Mouse (Mus musculus): ENCODE measurements around the gene Orc3. TPM values are rescaled to one million over a fixed set of nuclear protein-coding genes. Genes with fewer than 3 reads are reported as not detected.
"Not testable (repeated sequence)": the region's sequence is repeated elsewhere in the genome, so short reads cannot be mapped to it uniquely, and the experiment has no call there.

Orc3 gene
- polyA plus RNA-seq, 1 experiment from 2014 or later, result 36.8 TPM

- Histone ChIP-seq H3K4me1 (ENCODE audit: control insufficient read depth, low read depth, low read length) (peaks cover 16% of the 10 kb centered on the region), H3K36me3 (ENCODE audit: control insufficient read depth, insufficient read depth) (peaks cover 5% of the 10 kb centered on the region; the same call in 1 of the 2 replicates), H3K4me3 (ENCODE audit: low read depth, low read length) (peak overlapping the region; percentile 92), H3K4me2 (ENCODE audit: low read depth, low read length) (peak overlapping the region; percentile 76), H3K27ac (ENCODE audit: low read length) (no peak overlapping the region; the same call in 1 of the 2 replicates), H3K27me3 (ENCODE audit: control insufficient read depth, insufficient read depth, low read depth, low read length) (no peaks in the 10 kb centered on the region), H3K9me3 (replicated peaks; ENCODE audit: control insufficient read depth, low read length) (no peaks in the 10 kb centered on the region), H3K9ac (ENCODE audit: low read depth, low read length) (peak overlapping the region; percentile 92)
- WGBS (ENCODE audit: insufficient replicate concordance), result 50% methylated on average over 6 of the region's 6 CpGs
- no peak for ATAC-seq (ENCODE audit: low read depth)
Observed at GRCm38 (mm10) chr4:34613571-34614145, 1.1 kb downstream of the Orc3 start.

GRCm38 (mm10) chr4:34606658-34607057 lies 8.1 kb downstream of the Orc3 start:
- 85% methylated on average over 10 of the region's 10 CpGs for WGBS (ENCODE audit: insufficient replicate concordance)
- no peak overlapping the region for H3K4me2 ChIP-seq (ENCODE audit: low read depth, low read length)
- no peaks in the 10 kb centered on the region for H3K9me3 ChIP-seq (replicated peaks; ENCODE audit: control insufficient read depth, low read length)
- H3K4me3 ChIP-seq (ENCODE audit: low read depth, low read length), result no peak overlapping the region
- peaks cover 14% of the 10 kb centered on the region for H3K36me3 ChIP-seq (ENCODE audit: control insufficient read depth, insufficient read depth)
- H3K4me1 ChIP-seq (ENCODE audit: control insufficient read depth, low read depth, low read length), result no peaks in the 10 kb centered on the region
- H3K27me3 ChIP-seq (ENCODE audit: control insufficient read depth, insufficient read depth, low read depth, low read length), result no peaks in the 10 kb centered on the region
- ATAC-seq (ENCODE audit: low read depth), result no peak
- no peak overlapping the region for H3K9ac ChIP-seq (ENCODE audit: low read depth, low read length)
- H3K27ac ChIP-seq (ENCODE audit: low read length), result no peak overlapping the region

GRCm38 (mm10) chr4:34603123-34603522 lies 11.6 kb downstream of the Orc3 start:
- WGBS (ENCODE audit: insufficient replicate concordance), result 92% methylated on average over 6 of the region's 6 CpGs
- no peak for ATAC-seq (ENCODE audit: low read depth)
- no peaks in the 10 kb centered on the region for H3K4me1 ChIP-seq (ENCODE audit: control insufficient read depth, low read depth, low read length)
- no peak overlapping the region for H3K9ac ChIP-seq (ENCODE audit: low read depth, low read length)
- H3K9me3 ChIP-seq (replicated peaks; ENCODE audit: control insufficient read depth, low read length), result no peaks in the 10 kb centered on the region
- no peak overlapping the region for H3K27ac ChIP-seq (ENCODE audit: low read length)
- H3K27me3 ChIP-seq (ENCODE audit: control insufficient read depth, insufficient read depth, low read depth, low read length), result no peaks in the 10 kb centered on the region
- no peak overlapping the region for H3K4me3 ChIP-seq (ENCODE audit: low read depth, low read length)
- H3K36me3 ChIP-seq (ENCODE audit: control insufficient read depth, insufficient read depth), result peaks cover 25% of the 10 kb centered on the region
- H3K4me2 ChIP-seq (ENCODE audit: low read depth, low read length), result no peak overlapping the region

- Histone ChIP-seq H3K9me3 (replicated peaks; ENCODE audit: control insufficient read depth, low read length) (no peaks in the 10 kb centered on the region), H3K36me3 (ENCODE audit: control insufficient read depth, insufficient read depth) (peaks cover 21% of the 10 kb centered on the region), H3K4me3 (ENCODE audit: low read depth, low read length) (no peak overlapping the region), H3K4me1 (ENCODE audit: control insufficient read depth, low read depth, low read length) (no peaks in the 10 kb centered on the region), H3K27me3 (ENCODE audit: control insufficient read depth, insufficient read depth, low read depth, low read length) (no peaks in the 10 kb centered on the region), H3K27ac (ENCODE audit: low read length) (no peak overlapping the region), H3K4me2 (ENCODE audit: low read depth, low read length) (no peak overlapping the region), H3K9ac (ENCODE audit: low read depth, low read length) (no peak overlapping the region)
- 79% methylated on average over 7 of the region's 7 CpGs for WGBS (ENCODE audit: insufficient replicate concordance)
- no peak for ATAC-seq (ENCODE audit: low read depth)
Observed at GRCm38 (mm10) chr4:34584871-34585607, 29.7 kb downstream of the Orc3 start.

- H3K9me3 ChIP-seq (replicated peaks; ENCODE audit: control insufficient read depth, low read length), result no peaks in the 10 kb centered on the region
- ATAC-seq (ENCODE audit: low read depth), result no peak
- no peaks in the 10 kb centered on the region for H3K27me3 ChIP-seq (ENCODE audit: control insufficient read depth, insufficient read depth, low read depth, low read length)
- WGBS (ENCODE audit: insufficient replicate concordance), result 88% methylated on average over 3 of the region's 3 CpGs
- H3K36me3 ChIP-seq (ENCODE audit: control insufficient read depth, insufficient read depth), result peaks cover 32% of the 10 kb centered on the region
- no peak overlapping the region for H3K4me3 ChIP-seq (ENCODE audit: low read depth, low read length)
- H3K27ac ChIP-seq (ENCODE audit: low read length), result no peak overlapping the region
- H3K9ac ChIP-seq (ENCODE audit: low read depth, low read length), result no peak overlapping the region
- no peak overlapping the region for H3K4me2 ChIP-seq (ENCODE audit: low read depth, low read length)
- H3K4me1 ChIP-seq (ENCODE audit: control insufficient read depth, low read depth, low read length), result no peaks in the 10 kb centered on the region
Observed at GRCm38 (mm10) chr4:34583427-34583826, 31.3 kb downstream of the Orc3 start.

GRCm38 (mm10) chr4:34582476-34582875 lies 32.3 kb downstream of the Orc3 start:
- 65% methylated on average over 5 of the region's 5 CpGs for WGBS (ENCODE audit: insufficient replicate concordance)
- peaks cover 34% of the 10 kb centered on the region for H3K36me3 ChIP-seq (ENCODE audit: control insufficient read depth, insufficient read depth)
- no peaks in the 10 kb centered on the region for H3K27me3 ChIP-seq (ENCODE audit: control insufficient read depth, insufficient read depth, low read depth, low read length)
- no peak overlapping the region for H3K27ac ChIP-seq (ENCODE audit: low read length)
- no peaks in the 10 kb centered on the region for H3K4me1 ChIP-seq (ENCODE audit: control insufficient read depth, low read depth, low read length)
- ATAC-seq (ENCODE audit: low read depth), result no peak
- H3K9me3 ChIP-seq (replicated peaks; ENCODE audit: control insufficient read depth, low read length), result no peaks in the 10 kb centered on the region
- no peak overlapping the region for H3K4me3 ChIP-seq (ENCODE audit: low read depth, low read length)
- H3K4me2 ChIP-seq (ENCODE audit: low read depth, low read length), result no peak overlapping the region
- no peak overlapping the region for H3K9ac ChIP-seq (ENCODE audit: low read depth, low read length)

GRCm38 (mm10) chr4:34581990-34582389 lies 32.8 kb downstream of the Orc3 start:
- no peak overlapping the region for H3K9ac ChIP-seq (ENCODE audit: low read depth, low read length)
- no peaks in the 10 kb centered on the region for H3K27me3 ChIP-seq (ENCODE audit: control insufficient read depth, insufficient read depth, low read depth, low read length)
- ATAC-seq (ENCODE audit: low read depth), result no peak
- H3K4me2 ChIP-seq (ENCODE audit: low read depth, low read length), result no peak overlapping the region
- no peaks in the 10 kb centered on the region for H3K9me3 ChIP-seq (replicated peaks; ENCODE audit: control insufficient read depth, low read length)
- WGBS (ENCODE audit: insufficient replicate concordance), result 64% methylated on average over 7 of the region's 7 CpGs
- no peak overlapping the region for H3K4me3 ChIP-seq (ENCODE audit: low read depth, low read length)
- H3K27ac ChIP-seq (ENCODE audit: low read length), result no peak overlapping the region
- no peaks in the 10 kb centered on the region for H3K4me1 ChIP-seq (ENCODE audit: control insufficient read depth, low read depth, low read length)
- H3K36me3 ChIP-seq (ENCODE audit: control insufficient read depth, insufficient read depth), result peaks cover 38% of the 10 kb centered on the region

GRCm38 (mm10) chr4:34581489-34581888 lies 33.3 kb downstream of the Orc3 start:
- H3K4me3 ChIP-seq (ENCODE audit: low read depth, low read length); H3K4me2 ChIP-seq (ENCODE audit: low read depth, low read length); ATAC-seq (ENCODE audit: low read depth); H3K27me3 ChIP-seq (ENCODE audit: control insufficient read depth, insufficient read depth, low read depth, low read length); H3K9ac ChIP-seq (ENCODE audit: low read depth, low read length); H3K9me3 ChIP-seq (replicated peaks; ENCODE audit: control insufficient read depth, low read length); H3K27ac ChIP-seq (ENCODE audit: low read length); H3K4me1 ChIP-seq (ENCODE audit: control insufficient read depth, low read depth, low read length): not testable (repeated sequence)
- peaks cover 43% of the 10 kb centered on the region for H3K36me3 ChIP-seq (ENCODE audit: control insufficient read depth, insufficient read depth)
- 52% methylated on average over 1 of the region's 1 CpGs for WGBS (ENCODE audit: insufficient replicate concordance)

- Histone ChIP-seq H3K9me3 (replicated peaks; ENCODE audit: control insufficient read depth, low read length) (no peaks in the 10 kb centered on the region), H3K27ac (ENCODE audit: low read length) (no peak overlapping the region), H3K4me1 (ENCODE audit: control insufficient read depth, low read depth, low read length) (no peaks in the 10 kb centered on the region), H3K36me3 (ENCODE audit: control insufficient read depth, insufficient read depth) (peaks cover 49% of the 10 kb centered on the region), H3K4me2 (ENCODE audit: low read depth, low read length) (no peak overlapping the region), H3K27me3 (ENCODE audit: control insufficient read depth, insufficient read depth, low read depth, low read length) (no peaks in the 10 kb centered on the region), H3K9ac (ENCODE audit: low read depth, low read length) (no peak overlapping the region), H3K4me3 (ENCODE audit: low read depth, low read length) (no peak overlapping the region)
- WGBS (ENCODE audit: insufficient replicate concordance), result 81% methylated on average over 1 of the region's 1 CpGs
- no peak for ATAC-seq (ENCODE audit: low read depth)
Observed at GRCm38 (mm10) chr4:34579215-34579614, 35.5 kb downstream of the Orc3 start.
